Mouse (Mus musculus) intestine, embryonic 16.5 days (tissue): ENCODE results near the gene Cdkal1. TPM values are rescaled to one million over a fixed set of nuclear protein-coding genes. Genes with fewer than 3 reads are reported as not detected.

Experiments
- ATAC-seq: fragments of 200-750 bp; cut with Nextera tagmentation; 2 replicates; pipeline ENCODE4 v1.8.0; 2017; ENCODE audit warnings: moderate TSS enrichment, moderate library complexity
- H3K27ac ChIP-seq: fragments of 300-500 bp; sonication (generic); 2 replicates; pipeline ENCODE4 v1.5.1; 2014; ENCODE audit warnings: mild to moderate bottlenecking, low read length
- H3K27me3 ChIP-seq: fragments of 300-500 bp; sonication (generic); replicated peaks from 2 replicates; pipeline ENCODE4 v1.6.1; 2014; ENCODE audit warnings: low read length, control low read depth, mixed read lengths; ENCODE audit not compliant: control insufficient read depth, insufficient read depth
- H3K36me3 ChIP-seq: fragments of 300-500 bp; sonication (generic); 2 replicates; pipeline ENCODE4 v1.6.1; 2014; ENCODE audit warnings: low read length, control low read depth; ENCODE audit not compliant: control insufficient read depth, insufficient read depth
- H3K4me1 ChIP-seq: fragments of 300-500 bp; sonication (generic); 2 replicates; pipeline ENCODE4 v1.6.1; 2014; ENCODE audit warnings: low read length, control low read depth, mixed read lengths; ENCODE audit not compliant: control insufficient read depth, insufficient read depth
- H3K4me2 ChIP-seq: fragments of 300-500 bp; sonication (generic); 2 replicates; pipeline ENCODE4 v1.6.1; 2014; ENCODE audit warnings: low read depth, low read length, control low read depth
- H3K4me3 ChIP-seq: fragments of 300-500 bp; sonication (generic); 2 replicates; pipeline ENCODE4 v1.5.1; 2014; ENCODE audit warnings: mild to moderate bottlenecking, low read length
- H3K9ac ChIP-seq: fragments of 300-500 bp; sonication (generic); 2 replicates; pipeline ENCODE4 v1.6.1; 2014; ENCODE audit warnings: low read depth, low read length
- H3K9me3 ChIP-seq: fragments of 300-500 bp; sonication (generic); 2 replicates; pipeline ENCODE4 v1.6.1; 2016; ENCODE audit warnings: low read length, control low read depth; ENCODE audit not compliant: control insufficient read depth
- WGBS: fragments of 180-500 bp; shearing (Covaris S2); extraction: QIAGEN DNeasy Blood & Tissue Kit; methylation state at CpG from one replicate; pipeline ENCODE4 v1.1.7; 2014; 5-methylcytosine and 5-hydroxymethylcytosine counted together
- polyA plus RNA-seq: library from polyadenylated mRNA; unstranded; fragments of >200 nt; fragmentation: Nextera tagmentation; extraction: Ambion mirVana; gene quantifications from 2 replicates; pipeline ENCODE4 v1.2.1, GENCODE M21; 2015

Cdkal1 gene
- polyA plus RNA-seq, 1 experiment from 2014 or later, result 25.0 TPM

- H3K4me1 ChIP-seq, result no peaks in the 10 kb centered on the region
- no peaks in the 10 kb centered on the region for H3K27me3 ChIP-seq
- no peak for ATAC-seq
- H3K9me3 ChIP-seq, result no peaks in the 10 kb centered on the region
- no peak overlapping the region for H3K4me2 ChIP-seq
- H3K36me3 ChIP-seq, result no peaks in the 10 kb centered on the region
- H3K27ac ChIP-seq, result no peak overlapping the region
- 82% methylated on average over 4 of the region's 4 CpGs for WGBS
- H3K9ac ChIP-seq, result no peak overlapping the region
- no peak overlapping the region for H3K4me3 ChIP-seq
Measured at GRCm38 (mm10) chr13:29716550-29716949, 138.9 kb downstream of the Cdkal1 start.

GRCm38 (mm10) chr13:29715241-29715841, 140.1 kb downstream of the Cdkal1 start:
- H3K4me3 ChIP-seq, result no peak overlapping the region
- no peaks in the 10 kb centered on the region for H3K9me3 ChIP-seq
- 62% methylated on average over 3 of the region's 3 CpGs for WGBS
- no peaks in the 10 kb centered on the region for H3K27me3 ChIP-seq
- H3K4me1 ChIP-seq, result no peaks in the 10 kb centered on the region
- no peaks in the 10 kb centered on the region for H3K36me3 ChIP-seq
- no peak overlapping the region for H3K27ac ChIP-seq
- ATAC-seq, result no peak
- no peak overlapping the region for H3K9ac ChIP-seq
- H3K4me2 ChIP-seq, result no peak overlapping the region

- 86% methylated on average over 3 of the region's 3 CpGs for WGBS
- no peak for ATAC-seq
- Histone ChIP-seq H3K27ac (no peak overlapping the region), H3K9me3 (no peaks in the 10 kb centered on the region), H3K4me1 (no peaks in the 10 kb centered on the region), H3K36me3 (no peaks in the 10 kb centered on the region), H3K4me2 (no peak overlapping the region), H3K9ac (no peak overlapping the region), H3K27me3 (no peaks in the 10 kb centered on the region), H3K4me3 (no peak overlapping the region)
Measured at GRCm38 (mm10) chr13:29707620-29708019, 147.9 kb downstream of the Cdkal1 start.

- H3K4me3 ChIP-seq, result no peak overlapping the region
- H3K4me2 ChIP-seq, result no peak overlapping the region
- ATAC-seq, result no peak
- no peaks in the 10 kb centered on the region for H3K36me3 ChIP-seq
- no peak overlapping the region for H3K27ac ChIP-seq
- H3K9ac ChIP-seq, result no peak overlapping the region
- H3K27me3 ChIP-seq, result no peaks in the 10 kb centered on the region
- no peaks in the 10 kb centered on the region for H3K4me1 ChIP-seq
- no peaks in the 10 kb centered on the region for H3K9me3 ChIP-seq
- 58% methylated on average over 1 of the region's 1 CpGs for WGBS
Measured at GRCm38 (mm10) chr13:29701400-29701799, 154.1 kb downstream of the Cdkal1 start.

- Histone ChIP-seq H3K27ac (no peak overlapping the region), H3K9me3 (no peaks in the 10 kb centered on the region), H3K36me3 (peaks cover 2% of the 10 kb centered on the region; the same call in 1 of the 2 replicates), H3K27me3 (no peaks in the 10 kb centered on the region), H3K4me1 (no peaks in the 10 kb centered on the region), H3K4me2 (no peak overlapping the region), H3K4me3 (no peak overlapping the region), H3K9ac (no peak overlapping the region)
- WGBS, result 92% methylated on average over 5 of the region's 5 CpGs
- no peak for ATAC-seq
Measured at GRCm38 (mm10) chr13:29699896-29700295, 155.6 kb downstream of the Cdkal1 start.

GRCm38 (mm10) chr13:29698307-29698985, 157.0 kb downstream of the Cdkal1 start:
- no peak overlapping the region for H3K27ac ChIP-seq
- ATAC-seq, result no peak

GRCm38 (mm10) chr13:29697230-29697629, 158.2 kb downstream of the Cdkal1 start:
- H3K27ac ChIP-seq, result no peak overlapping the region

More at GRCm38 (mm10) chr13:29698307-29698985, 157.0 kb downstream of the Cdkal1 start:
- H3K4me2 ChIP-seq, result no peak overlapping the region
- peaks cover 2% of the 10 kb centered on the region; the same call in 1 of the 2 replicates for H3K36me3 ChIP-seq
- no peak overlapping the region for H3K9ac ChIP-seq
- H3K9me3 ChIP-seq, result no peaks in the 10 kb centered on the region
- H3K4me1 ChIP-seq, result no peaks in the 10 kb centered on the region
- WGBS, result 50% methylated on average over 5 of the region's 5 CpGs
- no peaks in the 10 kb centered on the region for H3K27me3 ChIP-seq
- H3K4me3 ChIP-seq, result no peak overlapping the region

GRCm38 (mm10) chr13:29690734-29691133, 164.7 kb downstream of the Cdkal1 start:
- ATAC-seq, result no peak
- H3K27me3 ChIP-seq, result no peaks in the 10 kb centered on the region
- no peak overlapping the region for H3K27ac ChIP-seq
- H3K4me3 ChIP-seq, result no peak overlapping the region
- H3K36me3 ChIP-seq, result peaks cover 1% of the 10 kb centered on the region; the same call in 1 of the 2 replicates
- 85% methylated on average over 7 of the region's 7 CpGs for WGBS
- H3K4me2 ChIP-seq, result no peak overlapping the region
- H3K9me3 ChIP-seq, result no peaks in the 10 kb centered on the region
- H3K4me1 ChIP-seq, result no peaks in the 10 kb centered on the region
- no peak overlapping the region for H3K9ac ChIP-seq

More at GRCm38 (mm10) chr13:29697230-29697629, 158.2 kb downstream of the Cdkal1 start:
- Histone ChIP-seq H3K9ac (no peak overlapping the region), H3K4me1 (no peaks in the 10 kb centered on the region), H3K4me3 (no peak overlapping the region), H3K4me2 (no peak overlapping the region), H3K36me3 (peaks cover 2% of the 10 kb centered on the region; the same call in 1 of the 2 replicates), H3K27me3 (no peaks in the 10 kb centered on the region), H3K9me3 (no peaks in the 10 kb centered on the region)
- WGBS, result 81% methylated on average over 3 of the region's 3 CpGs
- ATAC-seq, result no peak

GRCm38 (mm10) chr13:29688851-29689250, 166.6 kb downstream of the Cdkal1 start:
- no peak overlapping the region for H3K27ac ChIP-seq
- H3K9me3 ChIP-seq, result no peaks in the 10 kb centered on the region
- no peak overlapping the region for H3K4me2 ChIP-seq

More at GRCm38 (mm10) chr13:29688851-29689250, 166.6 kb downstream of the Cdkal1 start:
- H3K27me3 ChIP-seq, result no peaks in the 10 kb centered on the region
- H3K36me3 ChIP-seq, result no peaks in the 10 kb centered on the region
- ATAC-seq, result no peak
- WGBS, result 70% methylated on average over 6 of the region's 6 CpGs
- H3K4me1 ChIP-seq, result no peaks in the 10 kb centered on the region
- H3K9ac ChIP-seq, result no peak overlapping the region
- H3K4me3 ChIP-seq, result no peak overlapping the region
